Mouse (Mus musculus): Measurements from ENCODE around the gene Gm40193.

- TF ChIP-seq CTCF (IDR thresholded peaks at IDR 0.05; ENCODE audit: borderline replicate concordance, extremely low read depth, insufficient read depth, insufficient read length) (no peak), POLR2A (IDR thresholded peaks at IDR 0.05; ENCODE audit: borderline replicate concordance, extremely low read depth, insufficient read depth, insufficient read length, poor library complexity, severe bottlenecking) (no peak)
Measured at GRCm38 (mm10) chr11:70540928-70541327, 8.2 kb upstream of the Gm40193 start.
